Mouse (Mus musculus) Patski (cell line): ENCODE measurements around the gene Dennd1b. TPM values are rescaled to one million over a fixed set of nuclear protein-coding genes. Genes with fewer than 3 reads are reported as not detected.

ENCODE experiments used
- ATAC-seq: fragments of 100-300 bp; one replicate; pipeline ENCODE4 v1.8.0; 2021
- CTCF ChIA-PET: fragments of 350-600 bp; sonication (Branson Sonifier 250); formaldehyde crosslinking; loops from one replicate; lab custom pipeline; 2022; ENCODE audit warnings: inconsistent platforms; lab: Charles Lee
- POLR2A ChIA-PET: fragments of 350-600 bp; sonication (Branson Sonifier 250); formaldehyde crosslinking; loops from one replicate; lab custom pipeline; 2022; ENCODE audit warnings: antibody characterized with exemption, inconsistent platforms; lab: Charles Lee
- DNase-seq: peaks from one replicate; pipeline ENCODE4 v3.0.0-alpha.2; 2011; ENCODE audit warnings: low read depth, low spot score
- H3K27me3 ChIP-seq: fragments of 371-371 bp; one replicate; pipeline ENCODE4 v1.5.1; 2021
- CTCF ChIP-seq: fragments of 100-300 bp; IDR thresholded peaks from one replicate; pipeline ENCODE4 v1.5.1; 2021
- in situ Hi-C: fragments of 300-500 bp; cut with MboI; formaldehyde crosslinking; loops from 3 replicates; pipeline ENCODE4 v1.11.1; 2018; ENCODE audit warnings: low pct_unique_long_range_greater_than_20kb, mixed read lengths
- polyA plus RNA-seq: library from polyadenylated mRNA; unstranded; gene quantifications from one replicate; pipeline ENCODE4 v1.2.3, GENCODE M21; 2021

Gene Dennd1b
- 12.3 TPM for polyA plus RNA-seq

GRCm38 (mm10) chr1:138963161-138963867 is at the start of gene Dennd1b:
TSS of gene Dennd1b (plus strand) at chr1:138963435.
- ATAC-seq (peak; percentile 78), DNase-seq (no peak)
- no peak for TF ChIP-seq CTCF
- in situ Hi-C loops, result loop anchor here (5.0 to 25.0 kb wide), 2 partner anchors 121 to 626 kb away; no protein-coding TSS in a partner anchor
- POLR2A ChIA-PET, result interaction anchor here (1.0 to 1.3 kb wide), 3 partner anchors 107 to 125 kb away, joined by 3 to 4 read pairs (median 3); partner anchors contain the start of gene 2310009B15Rik
- CTCF ChIA-PET, result interaction anchor here (1.1 to 1.6 kb wide), 4 partner anchors 18 to 52 kb away, joined by 3 to 5 read pairs (median 4); no protein-coding TSS in a partner anchor
- no peaks in the 10 kb centered on the region for H3K27me3 ChIP-seq

- DNase-seq (no peak), ATAC-seq (no peak)
- TF ChIP-seq CTCF, result no peak
- CTCF ChIA-PET, result no interaction called here
- no peaks in the 10 kb centered on the region for H3K27me3 ChIP-seq
- POLR2A ChIA-PET, result no interaction called here
- in situ Hi-C loops, result no loop called here
These were observed 47.6 kb upstream of the Dennd1b start for GRCm38 (mm10) chr1:138915596-138915995.

- in situ Hi-C loops, result no loop called here
- DNase-seq (no peak), ATAC-seq (no peak)
- CTCF ChIA-PET, result interaction anchor here (2.6 kb wide), 1 partner anchor 10 kb away, joined by 12 read pairs; no protein-coding TSS in a partner anchor
- H3K27me3 ChIP-seq, result no peaks in the 10 kb centered on the region
- no peak for TF ChIP-seq CTCF
- POLR2A ChIA-PET, result no interaction called here
These were observed 43.6 kb upstream of the Dennd1b start for GRCm38 (mm10) chr1:138919601-138920000.

- in situ Hi-C loops, result no loop called here
- ATAC-seq (no peak), DNase-seq (no peak)
- CTCF ChIA-PET, result interaction anchor here (2.6 kb wide), 1 partner anchor 9 kb away, joined by 12 read pairs; no protein-coding TSS in a partner anchor
- TF ChIP-seq CTCF, result no peak
- POLR2A ChIA-PET, result no interaction called here
- no peaks in the 10 kb centered on the region for H3K27me3 ChIP-seq
These were observed 43.2 kb upstream of the Dennd1b start for GRCm38 (mm10) chr1:138920082-138920481.

GRCm38 (mm10) chr1:138920799-138921198 is 42.4 kb upstream of the Dennd1b start:
- no peaks in the 10 kb centered on the region for H3K27me3 ChIP-seq
- DNase-seq, result no peak
- no peak for TF ChIP-seq CTCF
- ChIA-PET POLR2A (no interaction called here), CTCF (interaction anchor here (2.6 kb wide), 1 partner anchor 8 kb away, joined by 12 read pairs; no protein-coding TSS in a partner anchor)
- no peak for ATAC-seq
- in situ Hi-C loops, result no loop called here

- in situ Hi-C loops, result no loop called here
- no peak for DNase-seq
- no peak for ATAC-seq
- no peak for TF ChIP-seq CTCF
- CTCF ChIA-PET, result no interaction called here
- POLR2A ChIA-PET, result interaction anchor here (0.7 kb wide), 1 partner anchor 474 kb away, joined by 3 read pairs; no protein-coding TSS in a partner anchor
- no peaks in the 10 kb centered on the region for H3K27me3 ChIP-seq
These were observed 40.3 kb upstream of the Dennd1b start for GRCm38 (mm10) chr1:138922886-138923285.

- CTCF ChIA-PET, result no interaction called here
- no peaks in the 10 kb centered on the region for H3K27me3 ChIP-seq
- ATAC-seq, result no peak
- in situ Hi-C loops, result no loop called here
- DNase-seq, result no peak
- POLR2A ChIA-PET, result no interaction called here
- no peak for TF ChIP-seq CTCF
These were observed 39.0 kb upstream of the Dennd1b start for GRCm38 (mm10) chr1:138924282-138924681.

- POLR2A ChIA-PET, result interaction anchor here (0.7 to 0.9 kb wide), 2 partner anchors 72 to 96 kb away, joined by 3 read pairs; no protein-coding TSS in a partner anchor
- no peaks in the 10 kb centered on the region for H3K27me3 ChIP-seq
- in situ Hi-C loops, result no loop called here
- no peak for TF ChIP-seq CTCF
- ATAC-seq, result peak; percentile 98
- CTCF ChIA-PET, result interaction anchor here (0.6 to 2.4 kb wide), 4 partner anchors 9 to 95 kb away, joined by 3 to 12 read pairs (median 4); no protein-coding TSS in a partner anchor
- DNase-seq, result peak; percentile 90
These were observed 34.4 kb upstream of the Dennd1b start for GRCm38 (mm10) chr1:138928671-138929483.

GRCm38 (mm10) chr1:138929985-138930384 is 33.2 kb upstream of the Dennd1b start:
- CTCF ChIA-PET, result interaction anchor here (0.8 to 2.7 kb wide), 7 partner anchors 10 to 96 kb away, joined by 3 to 12 read pairs (median 4); no protein-coding TSS in a partner anchor
- H3K27me3 ChIP-seq, result no peaks in the 10 kb centered on the region
- ATAC-seq (no peak), DNase-seq (no peak)
- POLR2A ChIA-PET, result interaction anchor here (0.6 kb wide), 1 partner anchor 222 kb away, joined by 3 read pairs; no protein-coding TSS in a partner anchor
- no peak for TF ChIP-seq CTCF
- in situ Hi-C loops, result no loop called here

- CTCF ChIA-PET, result interaction anchor here (1.3 to 2.7 kb wide), 3 partner anchors 10 to 32 kb away, joined by 4 to 8 read pairs (median 7); partner anchors contain the start of gene Dennd1b
- H3K27me3 ChIP-seq, result no peaks in the 10 kb centered on the region
- POLR2A ChIA-PET, result interaction anchor here (0.7 kb wide), 1 partner anchor 13 kb away, joined by 3 read pairs; no protein-coding TSS in a partner anchor
- TF ChIP-seq CTCF, result no peak
- ATAC-seq (no peak), DNase-seq (peak; percentile 30)
- in situ Hi-C loops, result no loop called here
These were observed 32.4 kb upstream of the Dennd1b start for GRCm38 (mm10) chr1:138930856-138931255.
